Mouse (Mus musculus) T-helper 2 cell (primary cell): ENCODE measurements around the gene Vamp4.
"Not testable (repeated sequence)": the region's sequence is repeated elsewhere in the genome, so short reads cannot be mapped to it uniquely, and the experiment has no call there.

Experiments
- in situ Hi-C: fragments of 300-600 bp; cut with MboI, MseI; formaldehyde crosslinking; loops from one replicate; pipeline ENCODE4 v1.15.1; 2025; ENCODE audit warnings: high pct_unique_total_duplicates

The Vamp4 gene

DNA sequence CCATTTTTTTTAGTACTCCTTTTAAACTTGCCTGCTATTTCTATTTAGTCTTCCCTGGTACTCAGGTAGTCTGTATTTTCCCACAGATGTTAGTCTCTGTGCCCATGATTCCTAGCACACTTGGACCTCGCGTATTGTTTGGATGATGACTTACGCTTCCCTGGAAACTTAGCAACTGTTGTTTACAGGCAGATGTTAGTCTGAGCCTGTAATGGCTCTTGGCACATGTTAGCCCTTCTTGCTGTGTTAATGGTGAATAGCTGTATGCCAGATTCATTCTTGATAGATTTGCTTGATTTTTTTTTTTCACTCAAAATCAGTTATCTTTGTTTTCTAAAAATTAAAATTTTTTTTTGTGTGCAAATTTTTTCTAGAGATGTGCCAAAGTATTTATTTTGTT is 18.3 kb downstream of the Vamp4 start:
- in situ Hi-C loops: no loop called here

DNA sequence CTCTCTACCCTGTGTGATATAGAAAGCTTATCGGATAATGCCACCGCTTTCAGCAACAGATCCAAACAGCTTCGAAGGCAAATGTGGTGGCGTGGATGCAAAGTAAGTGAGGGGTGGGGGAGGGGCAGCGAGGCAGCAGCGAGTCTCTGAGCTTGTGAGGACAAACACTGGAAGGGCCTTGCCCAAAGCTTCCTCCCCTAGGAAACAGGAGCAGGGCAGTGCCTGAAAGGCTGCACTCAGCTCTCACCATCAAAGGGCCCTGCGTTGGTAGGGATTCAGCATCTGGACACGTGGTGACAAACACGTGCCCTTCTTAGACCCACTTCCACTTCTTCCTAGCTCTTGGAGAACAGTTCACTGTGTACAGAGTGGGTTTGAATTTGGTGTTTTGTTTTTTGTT is 19.1 kb downstream of the Vamp4 start:
- in situ Hi-C loops: no loop called here

DNA sequence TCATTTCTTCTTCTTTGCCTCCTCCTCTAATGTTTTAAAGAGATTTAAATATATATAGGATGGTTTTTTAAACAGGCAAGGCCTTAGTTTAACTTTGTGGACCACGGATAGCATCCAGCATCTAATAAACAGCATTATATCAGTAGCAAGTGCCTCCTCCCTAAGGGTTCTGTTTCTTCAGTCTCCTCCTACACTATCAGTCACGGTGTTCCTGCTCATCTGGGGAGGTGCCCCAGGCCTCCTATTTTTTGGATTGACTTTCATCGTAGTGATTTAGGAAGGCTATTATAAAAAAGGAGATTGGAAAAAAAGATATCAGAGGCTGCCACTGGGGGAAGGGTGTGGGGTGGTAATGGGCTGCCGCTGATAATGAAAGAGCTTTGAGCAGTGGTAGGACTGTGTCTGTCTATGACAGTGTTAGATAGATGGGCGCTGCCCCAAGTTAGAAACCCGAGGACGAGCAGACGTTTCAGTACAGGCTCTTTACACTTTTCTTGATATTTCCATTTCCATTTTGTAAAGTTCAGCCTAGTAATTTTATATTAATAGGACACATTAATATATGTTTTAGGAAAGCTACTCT is 20.2 kb downstream of the Vamp4 start:
- in situ Hi-C loops: no loop called here

- in situ Hi-C loops: loop anchor here (5.0 kb wide), 1 partner anchor 65 kb away; no protein-coding TSS in a partner anchor
These were observed 27.2 kb downstream of the Vamp4 start for GRCm38 (mm10) chr1:162597379-162598102.

DNA sequence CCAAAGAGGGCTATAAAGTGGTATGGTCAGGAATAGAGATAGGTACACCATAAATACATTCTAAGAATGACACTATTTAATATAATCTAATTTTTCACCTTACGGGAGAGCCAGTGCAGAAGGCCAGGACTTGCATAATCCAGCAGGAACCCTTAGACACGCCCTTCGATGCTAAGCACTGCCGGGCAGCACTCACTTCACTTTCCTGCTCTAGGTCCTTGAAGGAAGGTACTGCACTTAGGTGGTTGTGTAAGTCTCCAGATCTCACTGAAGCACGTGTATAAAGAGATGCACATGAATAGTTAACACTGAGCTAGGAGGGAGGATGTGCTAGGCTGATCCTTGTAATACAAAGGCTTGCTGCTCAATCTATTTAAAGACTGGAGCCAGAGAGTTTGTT is 29.3 kb downstream of the Vamp4 start:
- in situ Hi-C loops: loop anchor here (5.0 kb wide), 1 partner anchor 63 kb away; no protein-coding TSS in a partner anchor

DNA sequence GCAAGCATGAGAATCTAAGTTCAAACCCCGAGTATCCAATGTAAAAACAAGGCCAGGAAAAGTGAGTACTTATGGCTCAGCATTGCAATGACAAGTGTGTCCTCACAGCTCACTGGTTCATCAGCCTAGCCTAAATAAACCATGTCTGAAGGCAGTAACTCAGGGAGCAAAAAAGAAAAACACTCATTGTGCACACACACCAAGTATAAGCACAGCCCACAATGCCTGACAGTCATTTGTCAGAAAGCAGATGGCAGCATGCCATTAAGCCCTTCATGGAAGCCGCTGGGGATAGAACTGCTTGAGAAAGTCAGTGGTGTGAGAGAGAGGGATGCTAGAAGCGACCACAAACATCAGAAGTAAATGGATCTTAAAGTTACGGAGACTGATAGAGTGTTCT is 31.0 kb downstream of the Vamp4 start:
- in situ Hi-C loops: no loop called here

- in situ Hi-C loops: no loop called here
These were observed 37.8 kb downstream of the Vamp4 start for GRCm38 (mm10) chr1:162608127-162608526.

GRCm38 (mm10) chr1:162609633-162610250 is 39.4 kb downstream of the Vamp4 start:
- in situ Hi-C loops: no loop called here

- in situ Hi-C loops: no loop called here
These were observed 40.9 kb downstream of the Vamp4 start for GRCm38 (mm10) chr1:162611191-162611590.

DNA sequence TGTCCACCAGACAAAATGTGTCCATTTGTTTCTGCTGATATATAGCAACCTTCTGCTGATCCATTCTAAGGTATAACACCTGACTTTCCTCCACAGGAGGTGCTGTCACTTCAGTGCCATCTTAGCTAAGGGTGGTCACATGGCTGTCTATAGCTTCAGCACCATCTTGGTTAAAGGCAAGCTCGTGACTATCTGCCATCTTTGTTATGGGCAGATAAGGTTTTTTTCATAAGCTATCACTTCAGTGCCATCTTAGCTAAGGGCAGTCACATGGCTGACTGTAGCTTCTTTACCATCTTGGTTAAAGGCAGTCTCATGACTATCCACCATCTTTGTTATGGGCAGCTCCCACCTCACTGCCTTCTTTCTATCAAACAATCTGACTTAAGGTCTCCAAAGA is 45.2 kb downstream of the Vamp4 start:
- in situ Hi-C loops: no loop called here

GRCm38 (mm10) chr1:162620487-162620886 is 50.2 kb downstream of the Vamp4 start:
- in situ Hi-C loops: no loop called here

GRCm38 (mm10) chr1:162623895-162624294 is 53.6 kb downstream of the Vamp4 start:
- in situ Hi-C loops: no loop called here

- in situ Hi-C loops: no loop called here
These were observed 54.9 kb downstream of the Vamp4 start for GRCm38 (mm10) chr1:162625229-162625628.

DNA sequence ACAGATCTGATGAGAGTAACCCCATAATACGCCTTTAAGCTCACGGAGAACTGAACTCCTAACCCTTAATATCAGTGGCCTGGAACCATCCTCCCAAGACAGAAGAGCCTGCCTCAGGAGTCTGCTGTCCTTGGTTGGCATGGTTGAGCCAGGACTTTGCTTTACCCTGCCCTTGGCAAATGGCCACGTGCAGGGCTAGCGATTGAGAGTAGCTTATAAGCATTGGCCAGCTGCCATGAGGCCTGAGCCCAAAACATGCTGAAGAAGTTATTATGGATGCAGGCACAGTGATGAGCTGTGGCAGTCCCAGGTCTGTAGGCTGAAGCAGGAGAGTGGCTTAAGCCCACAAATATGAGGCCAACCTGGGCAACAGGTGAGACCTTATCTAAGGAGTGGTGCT is 57.5 kb downstream of the Vamp4 start:
- in situ Hi-C loops: not testable (repeated sequence)

DNA sequence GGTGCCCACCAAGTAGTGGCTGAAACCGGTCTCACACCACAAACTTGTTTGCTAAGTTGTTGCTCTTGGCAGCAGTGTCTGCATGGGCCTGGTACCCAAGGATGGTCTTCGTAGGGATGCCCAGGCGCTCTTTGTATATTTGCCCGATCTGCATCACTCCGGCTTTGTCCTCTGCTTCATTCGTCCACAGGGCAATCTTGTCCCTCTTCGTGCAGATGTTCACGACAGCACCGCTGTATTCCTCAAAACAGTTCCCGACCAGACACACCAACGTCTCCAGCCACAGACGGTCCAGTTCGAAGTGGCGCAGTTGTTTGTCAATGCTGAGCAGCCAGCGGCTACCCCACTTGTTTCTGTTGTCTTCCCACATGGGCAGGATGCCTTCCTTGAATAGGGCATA is 58.0 kb downstream of the Vamp4 start:
- in situ Hi-C loops: not testable (repeated sequence)

DNA sequence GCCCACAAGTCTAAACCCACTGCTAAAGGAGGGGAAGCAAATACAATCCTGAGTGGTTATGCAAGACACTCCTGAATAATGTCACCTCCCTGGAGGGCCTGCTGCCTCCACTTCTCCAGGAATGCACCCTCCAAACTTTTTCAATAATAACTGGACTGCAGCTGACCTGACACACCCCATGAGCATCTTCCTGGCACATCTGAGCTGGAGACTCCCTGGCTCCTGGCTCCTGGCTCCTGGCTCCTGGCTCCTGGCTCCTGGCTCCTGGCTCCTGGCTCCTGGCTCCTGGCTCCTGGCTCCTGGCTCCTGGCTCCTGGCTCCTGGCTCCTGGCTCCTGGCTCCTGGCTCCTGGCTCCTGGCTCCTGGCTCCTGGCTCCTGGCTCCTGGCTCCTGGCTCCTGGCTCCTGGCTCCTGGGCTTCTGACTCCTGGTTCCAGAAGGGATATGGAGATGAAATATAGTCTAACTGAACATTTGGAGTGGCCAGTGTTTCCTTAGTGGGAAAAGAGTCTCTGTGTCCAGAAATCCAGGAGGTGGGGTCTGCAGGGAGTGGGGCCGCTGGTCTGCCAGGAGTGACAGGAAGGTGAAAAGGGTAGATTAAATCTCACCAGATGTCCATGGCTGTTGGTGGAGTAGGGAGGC is 65.1 kb downstream of the Vamp4 start:
- in situ Hi-C loops: loop anchor here (5.0 kb wide), 1 partner anchor 633 kb away; no protein-coding TSS in a partner anchor

GRCm38 (mm10) chr1:162636516-162636915 is 66.2 kb downstream of the Vamp4 start:
- in situ Hi-C loops: loop anchor here (5.0 kb wide), 1 partner anchor 634 kb away; no protein-coding TSS in a partner anchor

DNA sequence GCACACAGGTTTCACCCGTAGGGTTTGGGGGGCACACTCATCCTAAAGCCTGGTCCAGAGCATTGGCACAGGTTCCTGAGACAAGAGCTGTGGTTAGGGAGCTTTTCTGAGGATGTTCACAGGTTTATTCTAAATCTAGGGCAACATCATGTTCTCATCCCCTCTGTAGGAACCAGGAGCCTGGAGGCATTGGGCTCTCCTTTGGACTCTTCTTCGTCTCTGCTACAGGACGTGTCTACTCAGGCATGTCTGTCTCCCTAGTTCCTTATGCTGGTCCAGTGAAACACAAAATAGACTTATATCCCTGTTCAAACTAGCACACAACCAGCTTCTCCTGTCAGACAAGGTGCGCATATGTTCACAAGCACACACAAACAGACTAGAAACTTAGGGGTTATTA is 68.2 kb downstream of the Vamp4 start:
- in situ Hi-C loops: loop anchor here (5.0 kb wide), 1 partner anchor 636 kb away; no protein-coding TSS in a partner anchor

DNA sequence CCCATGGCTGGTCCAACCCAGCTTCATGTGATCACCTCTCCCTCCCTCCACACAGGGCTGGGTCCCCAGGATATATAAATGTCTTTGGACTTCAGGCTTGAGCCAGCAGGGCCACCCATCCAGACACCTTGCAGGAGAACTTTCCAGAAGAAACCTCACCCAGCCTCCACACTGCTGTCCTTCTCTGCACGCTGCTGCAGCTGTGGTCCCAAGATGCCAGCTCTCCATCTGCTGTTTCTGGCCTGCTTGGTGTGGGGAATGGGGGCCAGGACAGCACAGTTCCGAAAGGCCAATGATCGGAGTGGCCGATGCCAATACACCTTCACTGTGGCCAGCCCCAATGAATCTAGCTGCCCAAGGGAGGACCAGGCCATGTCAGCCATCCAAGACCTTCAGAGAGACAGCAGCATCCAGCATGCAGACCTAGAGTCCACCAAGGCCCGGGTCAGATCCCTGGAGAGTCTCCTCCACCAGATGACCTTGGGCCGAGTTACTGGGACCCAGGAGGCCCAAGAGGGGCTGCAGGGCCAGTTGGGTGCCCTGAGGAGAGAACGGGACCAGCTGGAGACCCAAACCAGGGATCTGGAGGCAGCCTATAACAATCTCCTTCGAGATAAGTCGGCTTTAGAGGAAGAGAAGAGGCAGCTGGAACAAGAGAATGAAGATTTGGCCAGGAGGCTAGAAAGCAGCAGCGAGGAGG is 68.9 kb downstream of the Vamp4 start, which contains the start of gene Myoc:
Gene Myoc, plus strand, starts transcription at position 105 of the 700 bp plus-strand sequence.
- in situ Hi-C loops: loop anchor here (5.0 kb wide), 1 partner anchor 637 kb away; no protein-coding TSS in a partner anchor

- in situ Hi-C loops: loop anchor here (5.0 kb wide), 1 partner anchor 638 kb away; no protein-coding TSS in a partner anchor
These were observed 69.5 kb downstream of the Vamp4 start for GRCm38 (mm10) chr1:162639861-162640260.

GRCm38 (mm10) chr1:162642591-162642990 is 72.3 kb downstream of the Vamp4 start:
- in situ Hi-C loops: no loop called here
